Mouse (Mus musculus) 3134 (cell line): ENCODE measurements around the gene Rac2.

Source experiments
- DNase-seq: peaks from one replicate; pipeline ENCODE4 v3.0.0-alpha.2; 2011; ENCODE audit warnings: low spot score; ENCODE audit not compliant: insufficient read length; ENCODE audit errors: extremely low read depth

Rac2 gene

DNA sequence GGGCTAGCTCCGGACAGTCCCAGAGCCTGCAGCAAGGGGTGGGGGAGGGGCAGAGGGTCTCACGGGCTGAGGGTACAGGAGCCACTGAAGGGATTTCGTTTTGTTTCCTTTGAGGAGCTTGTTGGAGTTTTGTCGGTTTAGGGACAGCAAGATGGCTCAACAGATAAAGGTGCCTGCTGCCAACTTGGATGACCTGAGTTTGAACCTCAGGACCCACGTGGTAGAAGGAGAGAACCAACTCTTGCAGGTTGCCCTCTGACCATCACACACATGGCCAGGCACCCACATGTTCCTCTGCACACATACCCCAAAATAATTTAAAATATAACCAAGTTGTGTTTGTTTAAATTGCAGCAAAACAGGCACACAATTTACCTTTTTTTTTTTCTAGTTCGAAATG, 17.4 kb upstream of the Rac2 start:
- DNase-seq: no peak

DNA sequence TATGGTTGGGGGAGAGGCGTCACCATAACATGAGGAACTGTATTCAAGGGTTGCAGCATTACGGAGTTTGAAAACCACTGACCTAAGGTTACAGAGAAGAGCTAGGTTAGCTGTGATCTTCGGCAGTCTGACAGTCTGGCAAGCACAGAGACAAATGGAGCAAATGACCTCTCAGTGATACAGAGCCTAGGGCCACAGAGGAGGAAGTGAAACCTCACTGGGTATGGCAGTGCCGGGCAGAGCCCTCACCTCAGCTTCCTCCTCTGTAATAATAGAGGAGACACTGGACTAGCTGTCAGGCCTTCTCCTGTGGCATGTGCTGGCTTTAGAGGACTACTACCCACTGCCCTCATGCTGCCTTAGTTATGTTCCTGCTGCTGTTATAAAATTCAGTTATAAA, 16.3 kb upstream of the Rac2 start:
- no peak for DNase-seq

DNA sequence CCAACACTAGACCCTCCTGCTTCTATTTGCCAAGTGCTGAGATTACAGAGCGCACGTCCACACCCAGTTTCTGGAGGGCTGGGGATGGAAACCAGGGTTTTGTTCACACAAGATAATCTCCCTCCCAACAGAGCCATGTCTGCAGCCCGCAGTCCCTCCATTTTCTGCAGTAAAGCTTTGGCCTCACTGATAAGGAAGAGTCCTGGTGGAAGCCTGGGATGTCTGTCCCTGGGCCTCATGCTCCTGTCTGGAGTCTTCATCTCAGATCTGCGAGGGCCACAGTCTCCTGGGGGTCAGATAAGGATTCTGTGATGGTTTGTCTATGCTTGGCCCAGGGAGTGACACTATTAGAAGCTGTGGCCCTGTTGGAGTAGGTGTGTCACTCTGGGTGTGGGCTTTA, 15.5 kb upstream of the Rac2 start:
- no peak for DNase-seq

DNA sequence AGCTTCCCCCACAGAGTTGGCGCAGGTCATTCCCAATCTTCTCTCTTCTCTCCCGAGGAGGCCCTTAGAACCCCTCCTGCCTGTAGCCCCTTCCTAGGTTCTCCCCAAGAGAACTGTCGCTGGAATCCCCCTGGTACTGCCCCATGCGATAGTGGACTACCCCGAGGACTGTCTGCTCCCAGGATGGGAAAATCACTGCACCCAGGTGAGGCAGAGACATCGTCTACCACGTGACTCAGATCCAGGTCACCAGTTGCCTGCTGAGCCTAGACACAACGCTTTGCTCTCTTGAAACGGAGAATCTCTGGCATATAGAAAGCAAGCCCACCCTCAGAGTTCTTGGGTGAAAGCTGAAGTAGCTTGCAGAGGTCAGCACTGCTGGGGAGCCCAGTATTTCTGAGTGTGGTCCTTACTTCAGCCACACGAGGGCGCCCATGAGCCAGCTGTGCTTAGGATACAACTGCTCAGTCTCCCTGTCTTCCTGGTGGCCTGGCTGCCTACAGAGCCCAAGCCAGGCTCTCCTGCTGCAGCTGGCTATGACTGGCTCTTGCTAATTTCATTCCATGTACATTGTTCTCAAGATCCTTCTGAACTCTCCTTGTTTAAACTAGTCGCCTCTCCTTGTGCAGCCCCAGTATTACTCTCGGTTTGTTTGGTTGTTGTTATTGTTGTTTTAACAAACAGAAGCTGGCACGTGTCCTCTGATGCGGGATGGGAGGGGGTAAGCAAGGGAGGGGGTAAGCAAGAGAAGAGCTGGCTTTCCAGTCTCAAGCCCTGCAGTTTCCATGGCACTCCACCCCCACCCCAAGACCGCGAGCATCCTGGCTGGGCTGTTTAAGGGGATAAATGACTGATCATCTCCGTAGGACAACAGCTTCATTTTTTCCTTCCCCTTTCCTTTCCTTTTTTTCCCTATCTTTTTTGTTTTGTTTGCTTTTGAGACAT, 14.7 kb upstream of the Rac2 start:
- peak; percentile 43 for DNase-seq

DNA sequence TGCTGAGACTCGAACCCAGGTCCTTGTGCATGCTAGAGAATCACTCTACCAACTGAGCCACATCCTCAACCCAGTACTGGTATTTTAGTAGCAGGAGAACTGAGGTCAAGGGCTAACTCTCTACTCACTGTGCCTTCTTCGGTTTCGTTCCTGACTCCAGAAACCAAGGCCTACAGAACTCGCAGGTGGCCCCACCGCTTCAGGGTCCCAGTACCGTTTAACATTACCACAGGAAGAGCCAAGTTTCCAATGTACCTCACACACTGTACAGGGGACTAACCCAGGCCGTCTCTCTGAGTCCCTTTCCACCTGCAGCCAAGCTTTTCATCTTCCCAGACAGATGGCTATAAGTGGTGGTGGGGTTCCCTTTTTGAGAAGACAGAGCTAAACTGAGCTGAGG, 12.8 kb upstream of the Rac2 start:
- DNase-seq: no peak

DNA sequence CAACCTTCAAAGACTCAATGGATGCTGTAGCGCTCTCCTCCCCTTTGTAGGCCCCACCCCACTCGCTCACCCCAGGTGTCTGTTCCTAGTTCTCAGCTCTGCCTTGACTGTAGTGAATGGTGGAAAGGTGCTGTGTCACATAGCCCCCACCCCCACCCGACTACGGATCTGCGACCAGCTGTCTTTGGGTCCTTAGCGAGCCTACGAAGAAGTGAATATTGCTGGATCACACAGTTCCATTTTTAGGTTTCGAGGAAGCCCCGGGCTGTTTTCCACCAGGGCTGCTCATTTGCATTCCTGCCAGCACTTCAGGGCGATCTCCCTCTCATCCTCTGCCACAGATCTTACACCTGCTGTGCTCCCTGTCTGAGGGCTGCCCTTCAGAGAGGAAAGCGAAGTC, 10.8 kb upstream of the Rac2 start:
- no peak for DNase-seq

DNA sequence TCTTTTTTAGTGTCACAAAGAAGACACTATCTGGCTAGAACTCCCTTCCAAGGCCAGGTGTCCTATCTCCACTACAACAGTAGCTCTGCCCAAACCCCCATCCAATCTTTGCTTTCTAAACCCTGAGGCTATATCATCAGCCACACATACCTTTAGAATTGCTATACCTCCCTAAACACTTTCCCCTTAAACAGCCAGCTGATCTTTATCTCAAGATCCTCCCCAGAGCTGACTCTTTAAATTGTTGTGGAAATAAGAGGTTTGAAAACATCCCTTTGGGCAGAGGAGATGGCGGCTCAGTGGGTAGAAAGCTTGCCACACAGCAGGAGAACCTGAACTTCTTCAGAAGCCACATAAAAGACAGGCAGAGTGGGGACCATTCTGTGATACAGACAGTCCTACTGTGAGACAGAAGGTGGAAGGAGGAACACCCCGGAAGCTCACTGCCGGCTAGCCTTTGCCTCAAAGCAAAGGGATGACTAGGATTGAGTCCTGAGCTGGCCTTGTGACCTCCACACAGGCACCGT, 3.8 kb upstream of the Rac2 start:
- DNase-seq: no peak

DNA sequence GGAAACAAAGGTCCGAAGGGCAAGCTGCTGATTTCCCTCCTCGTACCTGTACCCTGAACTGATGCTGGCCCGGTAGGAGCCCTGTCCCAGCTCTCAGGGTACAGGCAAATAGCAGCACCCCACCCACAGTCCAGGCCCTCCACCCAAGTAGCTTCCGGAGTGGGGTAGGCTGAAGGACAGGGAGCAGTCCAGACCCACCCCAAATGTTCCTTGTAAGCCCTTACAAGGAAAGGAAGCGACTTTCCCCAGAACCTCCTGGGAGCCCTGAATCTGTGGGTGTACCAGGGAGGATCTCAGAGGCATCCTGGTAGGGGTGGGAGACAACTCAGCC, 348 bp downstream of the Rac2 start:
- no peak for DNase-seq

DNA sequence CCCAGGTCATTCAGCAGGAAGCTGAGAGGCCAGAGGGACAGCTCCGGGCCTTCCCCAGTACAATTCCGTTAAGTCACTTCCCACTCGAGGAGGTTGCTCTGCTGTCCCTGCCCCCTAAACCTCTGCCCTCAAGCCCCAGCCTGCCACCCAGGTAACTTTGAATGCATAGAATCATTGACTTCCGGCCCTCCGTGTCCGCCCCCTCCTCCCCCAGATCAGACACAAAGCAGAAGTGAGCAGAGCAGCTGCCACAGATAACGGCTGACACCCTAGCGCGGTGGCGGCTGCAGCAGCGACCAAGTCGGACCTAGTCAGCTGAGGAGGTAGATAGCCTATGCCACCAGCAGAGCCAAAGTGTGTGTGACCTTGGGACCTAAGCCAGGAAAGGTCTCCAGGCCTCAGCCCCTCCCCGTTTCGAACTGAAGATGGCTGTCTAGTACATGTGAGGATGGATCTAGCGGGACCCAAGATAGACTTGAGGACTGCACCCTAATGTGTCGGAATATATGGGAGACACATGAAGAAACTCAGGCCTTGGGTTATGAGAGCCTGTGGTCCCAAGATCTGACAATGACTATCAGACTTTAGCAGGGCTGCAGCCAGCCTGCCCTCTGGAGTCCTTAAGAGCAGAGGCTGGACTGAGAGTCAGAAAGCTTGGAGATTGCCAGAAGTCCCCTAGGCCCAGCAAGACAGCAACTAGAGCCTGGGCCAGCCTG, 871 bp downstream of the Rac2 start:
- DNase-seq: no peak

DNA sequence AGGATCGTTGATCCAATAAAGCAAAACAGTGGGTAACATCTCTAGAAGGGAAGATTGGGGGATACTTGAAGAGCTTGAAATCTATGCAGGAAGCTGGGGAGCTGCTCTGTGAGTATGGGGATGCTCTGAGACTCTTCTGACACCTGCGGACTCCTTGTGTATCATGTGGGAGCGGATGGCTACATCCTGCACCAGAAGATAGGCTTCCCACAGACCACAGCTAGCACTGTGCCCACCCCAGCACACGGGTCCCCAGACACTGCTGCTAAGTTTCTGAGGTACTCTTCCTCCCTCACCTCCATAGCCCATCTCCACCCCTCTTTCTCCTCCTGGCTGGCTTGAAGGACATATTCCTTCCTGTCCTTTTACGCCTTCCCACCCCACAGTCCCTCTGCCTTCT, 2.4 kb downstream of the Rac2 start:
- DNase-seq: no peak

DNA sequence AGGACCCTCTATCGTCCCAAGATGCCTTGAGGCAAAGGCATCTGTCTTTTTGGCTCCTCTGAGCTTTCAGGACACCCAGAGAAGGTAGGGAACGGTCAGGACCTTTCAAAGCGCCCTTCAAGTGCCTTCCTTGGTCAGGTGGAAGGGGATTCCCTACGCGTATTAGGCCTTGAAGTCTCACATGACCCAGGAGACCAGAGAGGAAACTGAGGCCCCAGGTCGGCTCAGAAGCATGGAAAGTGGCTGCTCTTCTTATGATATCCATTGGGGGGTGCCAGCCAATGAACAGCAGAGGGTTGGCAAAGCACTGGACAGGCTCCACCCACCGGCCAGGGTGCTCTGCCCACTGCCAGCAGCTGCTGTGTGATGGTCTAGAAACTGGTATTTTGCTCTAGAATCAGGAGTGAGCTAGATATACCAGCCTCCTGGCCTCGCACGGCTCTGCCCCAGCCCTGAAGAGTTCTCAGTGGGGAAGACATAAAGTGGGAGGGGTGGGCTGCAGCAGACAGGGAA, 4.9 kb downstream of the Rac2 start:
- no peak for DNase-seq

DNA sequence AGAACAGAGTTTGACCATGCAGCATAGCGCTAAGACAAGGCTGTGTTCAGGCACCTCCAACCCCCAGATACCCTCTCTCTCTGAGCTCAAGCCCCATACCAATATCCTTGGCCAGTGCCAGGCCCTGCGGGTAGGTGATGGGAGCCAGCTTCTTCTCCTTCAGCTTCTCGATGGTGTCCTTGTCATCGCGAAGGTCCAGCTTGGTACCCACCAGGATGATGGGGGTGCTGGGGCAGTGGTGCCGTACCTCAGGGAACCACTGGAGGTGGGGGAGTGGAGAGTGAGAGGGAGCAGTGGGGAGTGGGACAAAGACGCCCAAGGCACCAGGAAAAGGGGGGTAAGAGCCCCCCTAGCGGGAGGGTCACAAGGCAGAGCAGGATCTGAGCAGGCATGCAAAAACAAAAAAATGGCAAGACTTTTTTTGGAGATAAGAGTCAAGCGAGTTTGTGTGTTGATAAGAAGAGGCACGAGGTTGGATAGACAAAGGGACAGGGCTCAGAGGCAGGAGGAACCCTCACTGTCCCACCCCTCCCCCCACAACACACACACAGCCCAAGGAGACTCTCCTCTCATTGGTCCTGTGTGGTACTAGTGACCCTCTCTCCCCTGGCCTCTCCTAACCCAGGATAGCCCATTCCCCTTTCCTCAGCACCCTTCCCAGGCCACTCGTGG, 7.7 kb downstream of the Rac2 start:
- DNase-seq: no peak

DNA sequence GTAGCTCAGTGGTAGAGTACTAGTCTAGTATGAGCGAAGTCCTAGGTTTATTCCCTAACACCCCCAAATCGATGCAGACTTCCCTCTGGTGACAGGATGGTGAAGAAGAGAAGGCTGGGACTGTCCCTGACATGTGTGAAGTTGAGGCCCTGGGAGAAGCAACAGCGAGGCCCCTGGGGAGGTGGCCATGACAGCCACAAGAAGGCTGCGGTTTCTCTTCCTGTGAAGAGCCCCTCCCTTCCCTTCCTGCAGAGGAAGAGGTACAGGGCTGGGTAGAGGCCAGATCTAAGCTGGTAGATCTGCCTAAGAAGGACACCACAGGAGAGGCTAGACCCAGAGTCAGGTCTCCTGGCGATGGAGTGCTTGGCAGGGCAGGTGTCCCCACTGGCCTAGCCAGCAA, 8.6 kb downstream of the Rac2 start:
- DNase-seq: no peak

DNA sequence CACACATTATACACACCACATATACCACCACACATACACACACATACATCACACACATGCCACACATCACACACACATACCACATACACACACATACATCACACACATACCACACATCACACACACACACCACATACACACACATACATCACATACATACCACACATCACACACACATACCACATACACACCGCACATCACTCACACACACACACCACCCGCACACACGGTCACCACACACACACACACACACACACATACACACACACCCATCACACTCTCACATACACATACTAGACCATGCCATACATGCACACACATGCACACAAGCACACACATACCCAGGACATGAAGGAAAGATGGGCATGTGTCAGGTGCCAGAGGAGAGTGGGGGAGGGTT, 9.2 kb downstream of the Rac2 start:
- DNase-seq: no peak

DNA sequence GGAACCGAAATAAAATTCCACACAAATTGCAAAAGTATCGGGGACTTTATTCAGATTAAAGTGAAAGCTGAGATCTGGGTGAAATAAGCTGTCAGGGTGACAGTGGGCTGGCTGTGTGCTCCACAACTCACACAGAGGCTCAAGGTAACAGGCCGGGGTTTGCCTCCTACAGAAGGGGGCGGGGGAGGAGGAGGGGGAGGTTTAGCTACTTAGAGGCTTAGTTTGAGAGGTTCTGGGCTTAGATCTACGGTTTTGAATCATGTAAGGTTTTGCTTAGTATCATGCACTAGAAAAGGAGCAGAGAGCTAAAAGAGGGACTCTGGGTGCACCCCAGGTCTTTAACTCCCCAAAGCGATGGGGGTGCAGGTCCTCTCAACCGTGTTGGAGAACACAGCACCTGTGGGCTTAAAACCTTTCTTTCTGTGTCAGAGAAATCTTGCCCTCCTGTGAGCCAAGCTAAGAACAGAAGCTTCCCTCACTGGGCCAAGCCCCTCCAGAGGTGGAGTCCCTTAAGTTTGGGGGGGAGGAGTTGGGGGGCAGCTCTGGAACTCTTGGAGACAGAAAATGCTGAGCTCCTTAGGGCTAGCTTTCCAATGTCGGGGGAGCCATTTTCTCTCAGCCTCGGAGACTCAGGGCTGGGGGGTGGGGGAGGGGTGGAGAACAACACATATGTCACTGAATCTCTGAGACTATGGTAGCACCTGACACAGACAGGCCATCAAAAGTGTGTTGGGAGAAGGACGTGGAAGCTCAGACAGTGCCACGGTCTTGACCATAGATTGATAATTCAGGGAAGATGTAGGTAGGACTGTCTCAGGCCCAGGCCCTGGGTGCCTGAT, 13.2 kb downstream of the Rac2 start:
- DNase-seq: no peak

DNA sequence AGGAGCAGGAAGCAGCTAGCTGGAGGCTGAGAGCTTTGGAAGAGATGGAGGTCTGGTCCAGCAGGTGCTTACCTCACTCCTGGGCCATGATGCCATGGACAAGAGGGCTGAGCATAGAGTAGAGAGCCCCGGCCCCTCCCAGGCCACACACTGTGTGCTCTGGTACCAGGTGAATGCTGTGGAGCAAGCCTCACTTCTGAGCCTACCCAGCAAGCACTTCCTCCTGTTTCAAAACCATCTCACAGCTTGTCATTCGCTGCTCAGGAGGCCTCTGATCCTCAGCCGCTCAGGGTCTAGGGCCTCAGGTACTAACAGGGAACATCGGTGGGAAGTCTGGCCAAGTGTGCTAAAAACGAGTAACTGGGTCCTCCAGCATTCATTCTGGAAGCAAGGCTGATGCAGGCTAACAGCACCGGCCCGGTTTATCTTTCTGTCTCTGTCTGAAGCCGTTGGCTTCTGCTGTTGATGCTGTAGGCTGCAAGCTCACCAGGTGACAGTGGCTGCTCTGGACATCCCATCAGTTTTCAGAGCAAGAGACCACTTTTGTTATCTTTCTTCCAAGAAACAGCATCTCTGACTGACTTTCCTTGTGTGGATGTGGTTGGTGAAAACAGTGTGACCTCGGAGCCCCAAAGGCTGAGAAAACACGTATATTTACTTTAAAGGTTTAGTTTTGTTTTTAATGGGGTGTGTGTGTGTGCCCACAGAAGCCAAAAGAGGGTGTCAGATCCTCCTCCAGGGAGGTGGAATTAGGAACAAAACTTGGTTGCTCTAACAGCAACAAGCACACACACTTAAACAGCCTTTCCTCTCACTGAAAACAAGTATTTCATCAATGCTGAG, 14.7 kb downstream of the Rac2 start:
- no peak for DNase-seq

DNA sequence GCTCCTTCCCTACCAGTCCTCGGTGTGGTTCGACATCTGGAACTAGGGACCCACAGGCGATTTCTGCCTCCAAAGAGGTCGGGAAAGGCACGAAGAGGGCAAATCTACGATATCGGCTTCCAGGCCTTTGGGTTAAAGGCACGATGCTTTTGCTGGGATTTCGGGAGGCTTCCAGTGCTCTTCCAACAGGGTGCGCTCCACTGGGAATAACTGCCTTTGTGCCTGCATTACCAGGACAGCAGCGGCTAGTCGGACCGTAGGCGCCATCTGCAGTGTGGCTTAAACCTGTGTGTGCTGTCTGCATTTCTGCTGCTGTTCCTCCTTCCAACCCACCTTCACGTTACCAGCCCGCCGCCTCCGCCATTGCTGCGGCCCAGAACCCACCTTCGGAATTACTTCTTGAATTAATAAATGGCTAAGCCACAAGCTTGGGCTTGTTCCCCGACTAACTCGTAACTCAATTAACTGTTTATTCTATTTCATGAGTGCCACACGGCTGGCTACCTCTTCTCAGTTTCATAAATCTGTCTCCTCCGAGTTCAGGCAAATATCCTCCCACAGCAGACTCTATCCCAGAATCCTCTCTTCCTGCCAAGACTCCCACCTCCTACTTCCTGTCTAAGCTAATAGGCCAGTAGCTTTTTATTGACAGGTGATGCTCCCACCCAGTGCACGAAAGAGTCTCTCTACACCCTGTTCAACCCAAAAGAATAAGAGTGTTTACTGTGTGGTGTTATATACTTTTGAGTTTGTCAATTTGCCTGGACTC, 17.9 kb downstream of the Rac2 start:
- no peak for DNase-seq

DNA sequence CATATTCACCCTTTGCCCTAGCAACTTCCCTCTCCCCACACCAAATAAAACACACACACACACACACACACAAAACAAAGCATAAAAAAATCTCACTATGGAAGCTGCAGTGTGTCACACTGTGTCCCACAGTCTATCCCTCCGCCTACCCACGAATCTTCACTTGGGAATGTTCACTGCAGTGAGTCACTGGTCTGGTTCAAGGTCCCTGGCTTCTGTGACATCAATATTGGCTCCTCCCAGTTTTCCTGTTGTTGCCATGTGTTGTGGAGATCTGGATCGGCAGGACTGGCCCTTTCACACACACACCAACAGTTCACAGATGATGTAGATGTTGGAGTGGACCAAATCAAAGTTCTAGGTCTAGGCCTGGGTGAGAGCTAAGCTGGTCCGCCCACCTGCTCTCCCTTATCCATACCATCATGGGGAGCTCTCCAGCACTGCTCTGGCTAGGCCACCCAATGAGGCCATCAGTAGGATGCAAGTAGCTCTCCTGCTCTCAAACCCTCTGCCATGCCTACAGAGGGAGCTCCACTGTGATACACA, 23.3 kb downstream of the Rac2 start:
- DNase-seq: peak; percentile 45
